Mouse (Mus musculus) heart, postnatal 0 days (tissue): ENCODE results near the gene Slc38a7.

Experiments
- CTCF ChIP-seq: IDR thresholded peaks from 2 replicates; pipeline ENCODE4 v1.5.1; 2016; ENCODE audit warnings: antibody characterized with exemption, control low read depth, low read depth
- EP300 ChIP-seq: IDR thresholded peaks from 2 replicates; pipeline ENCODE4 v1.6.1; 2016; ENCODE audit warnings: antibody characterized with exemption, low read depth

- TF ChIP-seq EP300, result no peak
- no peak for TF ChIP-seq CTCF
Measured at GRCm38 (mm10) chr8:95853102-95853843, at the start of gene Slc38a7.
